Mouse (Mus musculus): Measurements from ENCODE around the gene Ephb6.

Ephb6 gene

DNA sequence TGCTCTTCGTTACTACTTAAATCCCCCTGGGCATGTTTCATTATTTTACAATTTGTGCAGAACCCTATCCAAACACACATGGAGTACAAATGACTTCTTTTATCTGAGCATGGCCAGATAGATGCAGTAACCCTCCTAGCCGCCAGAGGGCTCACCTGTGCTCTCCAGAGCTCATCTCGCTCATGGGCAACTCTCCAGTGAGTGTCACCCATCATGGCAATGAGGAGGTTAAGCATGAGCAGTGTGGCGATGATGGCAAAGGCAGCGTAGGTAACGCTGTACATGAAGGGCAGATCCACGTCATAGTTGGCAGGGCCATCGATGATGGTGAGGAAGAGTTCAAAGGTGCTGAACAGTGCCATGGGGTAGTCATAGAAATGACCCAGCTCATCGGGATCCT, 17.4 kb downstream of the Ephb6 start:
- peak; percentile 74 to 79 for DNase-seq (ENCODE audit: low spot score in 2 of 2)

DNA sequence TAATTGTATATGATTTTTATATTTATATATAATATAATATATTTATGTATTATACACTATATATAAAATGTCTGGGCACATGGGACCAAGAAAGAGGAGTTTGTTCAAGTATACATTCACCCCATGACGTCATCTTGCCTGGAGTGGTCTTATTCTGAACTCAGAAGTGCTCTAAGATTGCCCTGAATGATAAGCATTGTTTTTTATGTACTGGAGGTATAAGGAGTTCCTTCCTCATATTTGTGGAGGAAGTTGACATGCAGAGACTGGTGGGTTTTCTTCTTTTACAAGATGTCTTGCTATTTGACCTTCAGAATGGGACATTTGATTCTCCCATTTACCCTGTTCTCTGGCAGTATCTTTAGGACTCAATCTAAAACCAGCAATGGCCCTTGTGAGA, 22.9 kb downstream of the Ephb6 start:
- no peak for DNase-seq (ENCODE audit: low spot score in 2 of 2)

DNA sequence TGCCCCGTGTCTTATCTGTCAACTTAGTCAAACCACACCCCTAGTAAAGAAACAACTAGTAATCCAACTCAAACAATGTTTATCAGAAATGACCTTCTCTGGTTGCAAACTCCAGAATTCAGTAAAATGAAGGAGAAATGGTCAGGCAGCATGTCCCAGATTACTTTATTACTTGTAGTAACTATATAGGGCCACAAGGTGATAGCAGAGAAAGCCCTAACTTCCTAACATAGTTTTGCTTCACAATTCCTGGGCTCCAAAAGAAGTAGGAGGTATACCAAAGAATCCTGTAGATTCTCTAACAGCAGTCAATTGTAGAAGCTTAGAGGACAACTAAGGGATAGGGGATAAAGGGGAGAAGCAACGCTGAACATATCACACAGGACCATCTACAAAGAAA, 25.5 kb downstream of the Ephb6 start:
- no peak for DNase-seq (ENCODE audit: low spot score in 2 of 2)

DNA sequence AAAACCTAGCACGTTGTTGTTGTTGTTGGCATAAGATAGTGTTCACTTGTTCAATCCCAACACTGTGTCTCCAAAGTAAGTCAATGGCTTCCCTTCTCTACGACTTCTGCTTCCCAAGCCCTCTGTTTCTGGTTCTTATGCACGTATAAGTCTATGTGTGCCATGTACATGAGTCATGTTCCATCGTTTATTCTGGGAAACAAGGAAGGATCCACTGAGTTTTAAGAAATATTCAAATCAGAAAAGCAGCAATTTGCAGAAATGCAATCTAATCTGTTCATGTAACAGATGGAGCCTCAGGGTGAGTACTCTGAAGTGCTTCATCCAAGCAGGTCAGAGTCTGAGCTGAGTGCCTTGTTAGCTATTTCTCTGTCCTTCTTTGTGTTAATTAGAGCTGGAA, 26.3 kb downstream of the Ephb6 start:
- DNase-seq (ENCODE audit: low spot score in 2 of 2): no peak

DNA sequence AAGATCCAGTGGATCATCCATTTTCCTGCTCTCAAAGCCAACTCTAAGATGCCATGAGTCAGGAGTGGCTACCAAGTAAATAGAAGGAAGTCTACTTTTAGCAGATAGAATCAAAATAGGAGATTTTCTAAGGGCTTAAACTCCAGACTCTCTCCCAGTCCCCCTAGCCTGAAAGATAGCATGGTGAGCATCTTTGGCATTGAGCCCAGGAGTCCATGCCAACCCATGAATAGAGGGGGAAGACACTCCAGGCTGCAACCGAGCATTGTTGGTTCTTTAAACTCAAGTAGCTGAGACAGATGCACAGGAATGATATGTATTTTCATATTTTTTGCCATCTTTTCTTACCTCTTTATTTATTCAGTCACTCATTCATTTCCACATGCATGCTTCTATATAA, 29.9 kb downstream of the Ephb6 start:
- DNase-seq (ENCODE audit: low spot score in 2 of 2): no peak

DNA sequence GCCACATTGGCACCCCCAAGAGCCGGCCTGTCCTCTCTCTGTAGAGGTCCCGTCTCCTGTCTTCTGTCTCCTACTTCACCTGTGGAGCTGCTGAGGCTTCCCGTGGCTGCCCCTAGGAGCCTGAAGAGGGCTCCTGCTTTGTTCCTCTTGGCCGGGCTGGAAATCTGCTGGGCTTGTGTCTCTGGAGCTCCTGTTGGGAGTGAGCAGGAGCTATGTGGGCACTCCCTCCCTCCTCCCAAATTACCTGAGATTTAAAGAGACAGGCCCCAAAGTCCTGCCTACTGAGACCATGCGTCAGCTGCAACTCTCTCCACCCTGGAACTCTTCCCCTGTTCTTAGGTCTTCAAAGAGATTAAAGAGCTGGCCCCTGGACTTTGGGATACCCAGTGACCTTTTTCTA, 30.9 kb downstream of the Ephb6 start, which contains the start of gene Trpv6:
Gene Trpv6, minus strand, starts transcription at position 228 of the 400 bp plus-strand sequence.
- peak in 1 of 2 experiments; percentile 22 for DNase-seq (ENCODE audit: low spot score in 2 of 2)

DNA sequence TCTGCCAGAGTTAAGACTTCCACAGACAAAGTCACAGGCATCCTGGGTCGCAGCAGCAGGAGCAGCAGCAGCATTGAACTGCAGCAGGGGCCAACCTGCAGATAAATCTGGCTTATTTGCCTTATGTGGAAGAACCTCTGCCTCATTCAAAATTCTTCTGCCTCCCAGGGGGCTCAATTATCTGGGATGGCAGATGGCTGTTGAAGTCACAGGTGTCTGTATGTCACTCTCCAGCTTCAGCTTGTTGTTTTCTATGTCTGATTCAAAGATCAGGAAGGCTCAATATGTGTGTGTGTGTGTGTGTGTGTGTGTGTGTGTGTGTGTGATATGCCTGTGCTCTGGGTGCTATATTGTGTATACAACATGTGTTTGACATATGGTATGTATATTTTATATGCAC, 32.1 kb downstream of the Ephb6 start:
- DNase-seq (ENCODE audit: low spot score in 2 of 2): no peak

DNA sequence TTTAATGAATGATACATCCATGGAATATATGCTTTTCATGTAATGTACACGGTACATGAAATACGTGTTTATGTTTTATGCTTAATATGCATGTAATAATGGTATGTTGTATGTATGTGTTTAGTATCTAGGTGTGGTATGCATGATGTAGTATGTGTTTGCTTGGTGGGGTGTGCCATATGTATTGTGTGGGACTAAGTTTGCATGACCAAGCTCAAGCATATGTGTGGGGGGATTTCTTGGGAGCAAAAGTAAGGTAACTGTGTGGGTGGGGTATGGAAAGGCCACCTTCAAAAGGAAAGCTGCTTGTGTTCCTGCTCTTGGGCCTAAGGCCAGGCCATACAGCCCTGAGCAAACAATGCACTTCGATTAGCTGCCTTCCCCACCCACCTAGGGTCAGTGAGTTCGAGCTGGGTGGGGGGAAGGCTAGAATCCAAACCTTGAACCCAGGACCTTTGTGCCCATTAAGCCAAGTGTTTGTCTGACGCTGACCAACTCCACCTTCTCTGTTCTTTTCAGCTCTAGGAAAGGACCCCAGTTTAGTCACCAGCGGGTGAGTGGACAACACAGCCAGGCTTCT, 32.7 kb downstream of the Ephb6 start:
- DNase-seq (ENCODE audit: low spot score in 2 of 2): no peak

DNA sequence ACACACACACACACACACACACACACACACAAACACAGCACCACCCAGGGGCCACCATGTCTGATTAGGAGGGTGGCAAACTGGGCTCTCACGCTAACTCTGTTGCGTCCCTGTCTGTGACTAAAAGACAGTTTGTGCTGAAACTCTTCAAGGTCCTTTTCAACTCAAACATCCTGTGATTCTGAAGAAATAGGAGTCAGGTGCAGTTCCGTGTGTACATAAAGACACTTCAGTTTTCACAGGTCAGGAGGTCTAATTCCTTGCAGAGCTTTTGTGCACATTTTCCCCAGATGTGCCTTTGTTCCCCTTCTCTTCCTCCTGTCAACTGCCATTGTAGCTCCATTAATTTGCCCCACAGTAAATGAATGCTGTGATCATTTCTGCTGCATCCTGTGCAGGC, 35.2 kb downstream of the Ephb6 start:
- no peak for DNase-seq (ENCODE audit: low spot score in 2 of 2)

DNA sequence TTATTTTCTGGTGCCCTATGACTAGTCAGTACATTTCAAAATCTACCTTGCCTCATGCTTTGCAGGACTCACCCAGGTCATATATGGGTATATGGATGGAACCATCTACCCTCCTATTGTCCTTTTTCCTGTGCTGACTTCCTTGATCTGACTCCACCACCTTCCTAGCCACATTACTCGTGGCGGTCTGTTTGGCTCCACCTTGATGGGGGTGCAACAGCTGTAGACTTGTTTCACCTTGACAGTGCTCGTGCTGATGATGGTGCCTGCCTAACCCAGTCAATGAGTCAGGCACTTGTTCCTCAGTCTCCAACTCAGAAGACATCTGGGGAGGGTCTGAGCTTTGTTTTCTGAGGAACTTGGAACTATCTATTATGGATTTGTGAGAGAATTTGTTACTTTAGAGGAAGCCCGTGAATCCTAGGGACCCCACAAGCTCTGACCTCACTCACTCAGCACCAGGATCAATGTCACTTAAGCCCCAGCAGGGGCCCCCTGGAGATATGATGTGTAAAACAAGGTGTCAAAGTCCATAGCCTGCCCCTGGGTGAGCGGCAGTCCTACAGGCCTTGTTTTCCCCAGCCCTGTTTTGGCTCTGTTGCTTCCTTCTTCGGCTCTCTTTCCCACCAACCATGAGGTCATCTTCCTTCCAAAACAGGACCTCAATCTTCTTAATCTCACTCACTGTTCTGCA, 36.0 kb downstream of the Ephb6 start:
- no peak for DNase-seq (ENCODE audit: low spot score in 2 of 2)

DNA sequence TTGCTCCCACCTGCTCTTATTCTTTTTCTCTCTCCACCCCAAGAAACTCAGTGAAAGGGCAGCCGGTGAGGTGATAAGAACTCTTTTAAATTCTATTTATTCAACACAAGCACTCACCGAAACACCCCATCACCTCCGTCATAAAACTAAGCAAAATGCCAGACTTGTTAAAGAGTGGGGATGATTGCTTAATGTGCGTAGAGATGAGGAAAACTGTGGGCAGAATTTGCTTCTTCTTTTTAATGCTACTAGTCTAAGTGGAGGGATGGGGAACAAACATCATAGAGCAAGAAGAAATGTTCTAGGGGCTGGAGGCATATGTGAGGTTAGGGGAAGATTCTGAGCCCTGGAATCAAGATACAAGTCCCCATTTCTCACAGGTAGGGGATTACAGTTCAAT, 37.5 kb downstream of the Ephb6 start:
- DNase-seq (ENCODE audit: low spot score in 2 of 2): no peak

DNA sequence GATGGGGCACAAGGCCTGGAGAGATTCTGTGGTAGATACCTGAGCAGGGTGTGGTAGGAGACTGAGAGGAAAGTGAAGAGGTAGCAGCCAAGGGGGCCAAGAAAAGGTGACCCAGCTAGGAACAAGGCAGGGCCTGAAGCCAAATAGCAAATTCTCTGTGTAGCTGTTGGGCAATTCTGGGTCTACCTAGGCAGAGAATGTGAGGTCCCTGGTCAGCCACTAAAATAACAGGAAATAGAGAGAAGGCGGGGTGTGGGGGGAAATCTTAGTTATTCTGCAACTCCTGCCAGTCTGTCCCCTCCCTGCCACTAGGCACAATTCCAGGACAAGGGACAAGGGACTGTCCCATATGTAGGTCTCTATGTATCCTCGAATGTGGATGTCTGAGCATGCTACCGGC, 37.9 kb downstream of the Ephb6 start:
- DNase-seq (ENCODE audit: low spot score in 2 of 2): no peak

DNA sequence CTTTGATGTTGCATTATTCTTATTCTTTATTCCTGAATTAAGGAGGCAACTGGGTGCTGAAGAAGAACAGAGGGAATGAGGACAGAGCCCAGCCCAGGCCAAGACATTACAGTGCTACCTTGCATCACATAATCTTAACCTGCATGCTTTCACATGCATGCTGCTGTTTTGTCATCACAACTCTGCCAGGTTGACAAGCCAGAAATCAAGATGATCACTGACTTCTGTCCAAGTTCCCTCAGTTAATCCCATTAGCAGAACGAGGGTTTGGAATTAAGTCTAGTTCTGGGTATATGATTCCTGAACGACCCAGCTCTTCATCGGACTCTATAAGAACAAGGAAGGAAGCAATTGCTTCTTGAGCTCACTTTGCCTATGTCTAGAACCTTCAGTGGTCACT, 40.9 kb downstream of the Ephb6 start:
- DNase-seq (ENCODE audit: low spot score in 2 of 2): no peak

DNA sequence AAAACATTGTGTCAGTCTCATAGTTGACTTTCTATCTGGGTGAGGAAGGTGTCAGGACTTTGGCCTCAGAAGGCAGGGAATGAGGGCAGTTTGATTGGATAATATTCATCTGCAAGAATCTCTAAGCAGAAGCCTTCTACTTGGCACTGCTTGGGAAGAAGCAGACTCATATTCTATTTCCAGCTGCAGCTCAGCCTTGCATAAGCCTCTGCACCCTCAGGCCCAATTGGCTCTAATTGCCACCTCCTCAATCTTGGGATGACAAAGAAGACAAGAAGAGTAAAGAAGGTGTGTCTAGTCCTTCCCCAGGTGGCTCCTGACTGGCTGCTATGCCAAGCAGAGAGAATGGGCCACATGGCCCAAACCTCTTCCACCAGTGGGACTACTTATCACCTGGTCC, 41.4 kb downstream of the Ephb6 start:
- no peak for DNase-seq (ENCODE audit: low spot score in 2 of 2)

DNA sequence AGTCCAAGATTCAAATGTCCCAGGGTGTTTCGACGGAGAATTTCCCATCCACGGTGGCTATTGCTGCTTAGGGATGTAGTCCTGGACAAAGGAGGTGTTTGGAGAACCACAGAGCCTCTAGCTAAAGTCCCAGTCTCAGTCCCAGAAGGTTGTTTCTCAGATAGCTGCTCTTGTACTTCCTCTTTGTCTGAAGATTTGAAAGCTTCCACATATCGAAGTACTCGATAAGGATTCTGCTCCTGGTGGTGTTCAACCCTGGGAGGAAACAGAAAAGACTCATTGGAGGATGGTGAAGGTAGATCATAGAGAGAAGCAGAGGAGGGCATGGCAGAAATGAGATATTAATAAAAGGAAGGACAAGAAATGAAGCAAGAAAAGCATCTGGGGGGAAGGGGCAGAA, 47.9 kb downstream of the Ephb6 start:
- no peak for DNase-seq (ENCODE audit: low spot score in 2 of 2)

DNA sequence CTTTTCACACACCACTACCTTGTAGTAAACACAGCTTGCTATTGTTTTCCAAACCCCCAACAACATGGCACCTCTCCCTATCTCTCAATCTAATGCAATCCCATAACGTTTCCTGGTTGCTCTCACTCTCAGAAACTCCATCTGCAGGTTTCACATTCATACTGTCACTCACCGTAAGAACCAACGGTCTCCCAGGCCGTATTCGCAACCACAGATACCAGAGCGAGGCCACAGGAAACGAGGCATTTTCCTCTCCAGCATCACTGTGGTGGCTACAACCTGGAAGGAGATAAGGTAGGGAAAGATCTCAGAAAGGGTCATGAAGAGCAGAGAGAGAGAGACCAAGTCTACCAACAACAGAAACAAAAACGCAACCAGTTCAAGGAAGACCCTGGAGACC, 49.4 kb downstream of the Ephb6 start:
- DNase-seq (ENCODE audit: low spot score in 2 of 2): no peak

DNA sequence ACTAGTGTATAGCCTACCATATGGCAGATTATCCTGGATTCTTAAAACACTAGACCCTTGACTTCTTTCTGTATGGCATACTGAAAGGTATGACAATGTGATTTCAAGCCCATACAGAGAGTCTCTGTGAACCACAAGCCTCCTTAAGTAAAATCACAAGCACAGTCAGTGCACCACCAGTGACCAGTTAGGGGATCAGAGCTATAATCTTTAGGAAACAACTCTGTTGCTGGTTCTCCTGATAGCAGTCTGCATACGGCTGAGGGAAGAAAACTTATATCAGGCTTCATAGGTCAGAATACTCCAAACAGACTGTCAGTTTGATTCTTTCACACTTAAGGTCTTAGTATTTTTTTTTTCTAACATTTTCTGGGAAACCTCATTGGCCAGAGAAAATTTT, 53.2 kb downstream of the Ephb6 start:
- no peak for DNase-seq (ENCODE audit: low spot score in 2 of 2)

DNA sequence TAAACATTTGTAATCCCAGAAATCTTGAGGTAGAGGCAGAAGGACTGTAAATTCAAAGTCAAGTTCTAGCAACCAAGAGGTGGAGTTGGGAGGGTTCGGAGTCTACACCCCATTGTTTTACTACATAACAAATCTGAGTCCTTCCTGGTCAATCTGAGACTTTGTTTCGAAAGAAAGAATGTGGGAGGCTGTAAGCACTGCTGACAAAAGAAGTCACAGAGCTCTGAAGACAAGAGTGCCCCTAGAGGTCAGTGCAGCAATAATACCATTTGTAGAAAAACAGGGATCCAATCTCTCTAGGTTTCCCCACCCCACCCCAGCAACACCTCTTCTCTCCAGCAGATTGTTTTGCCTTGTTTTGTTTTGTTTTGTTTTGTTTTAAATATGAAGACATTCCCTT, 57.0 kb downstream of the Ephb6 start:
- DNase-seq (ENCODE audit: low spot score in 2 of 2): no peak
